Mouse (Mus musculus) spleen, adult 2 months (tissue): ENCODE data around the gene Neurl1a.

Experiments used
- CTCF ChIP-seq: fragments of 200-500 bp; IDR thresholded peaks from 2 replicates; pipeline ENCODE4 v1.5.1; 2011; ENCODE audit warnings: mild to moderate bottlenecking, inconsistent platforms; ENCODE audit not compliant: insufficient read depth, insufficient read length, insufficient replicate concordance; ENCODE audit errors: extremely low read depth
- POLR2A ChIP-seq: fragments of 200-500 bp; IDR thresholded peaks from 2 replicates; pipeline ENCODE4 v1.6.1; 2011; ENCODE audit warnings: low read depth, low read length, inconsistent platforms

GRCm38 (mm10) chr19:47270520-47270919 lies 91.9 kb downstream of the Neurl1a start:
- TF ChIP-seq CTCF (no peak), POLR2A (no peak)
